8 mouse cellular contexts compared by ENCODE assay signal in the genomic region with DNA sequence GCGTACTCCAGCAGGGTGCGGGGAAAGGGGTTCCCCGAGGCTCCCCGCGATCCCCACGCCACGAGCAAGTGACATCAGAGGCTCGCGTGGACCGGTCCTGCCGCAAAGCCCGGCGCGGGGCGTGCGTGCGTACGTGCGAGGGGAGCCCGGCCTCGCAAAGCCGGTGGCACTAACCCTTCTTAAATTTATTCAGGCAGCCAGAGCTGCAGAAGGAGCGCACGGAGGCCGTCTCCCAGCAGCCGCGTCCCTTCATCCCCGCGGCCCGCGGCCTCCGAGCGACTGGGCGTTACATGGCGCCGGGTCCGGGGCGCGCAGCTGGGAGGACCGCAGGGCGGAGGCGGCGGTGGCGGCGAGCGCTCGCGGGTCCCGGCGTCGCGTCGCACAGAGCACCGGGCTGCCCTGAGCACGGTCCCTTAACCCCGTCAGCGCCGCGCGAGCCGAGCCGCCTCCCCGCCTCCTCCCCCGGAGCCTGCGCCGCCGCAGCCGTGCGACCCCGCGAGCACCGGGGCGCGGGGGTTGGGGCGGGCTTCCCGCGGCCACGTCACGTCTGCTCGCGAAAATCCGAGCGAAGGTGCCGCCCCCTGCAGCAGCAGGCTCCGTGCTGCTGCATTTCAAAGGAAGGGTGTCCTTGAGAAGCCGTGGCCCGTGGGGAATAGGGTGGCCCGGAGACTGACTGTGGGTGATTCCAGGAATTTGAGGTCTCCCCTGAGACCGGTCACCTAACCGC.
DNase-seq lines count a peak whose midpoint lies in the region; ATAC-seq lines count a peak whose summit lies in the region.

No protein-coding gene starts in this region.

- H3K4me1 ChIP-seq in limb, embryonic 13.5 days = peaks cover 12% of the 10 kb centered on the region

- H3K4me2 ChIP-seq in limb, embryonic 13.5 days (replicated peaks) = peak overlapping the region; percentile 96

- H3K27ac ChIP-seq in limb, embryonic 13.5 days = no peak overlapping the region

- ATAC-seq in granulocyte monocyte progenitor cell, adult 5-6 weeks (replicated peaks; ENCODE audit: poor library complexity, severe bottlenecking) = peak; percentile 17; the same call in 1 of the 2 replicates
- peak; percentile 59; the same call in 1 of the 2 replicates for ATAC-seq in limb, embryonic 13.5 days (ENCODE audit: low FRiP score, low read depth)

- H3K4me3 ChIP-seq in limb, embryonic 13.5 days = peak overlapping the region; percentile 65

- no peaks in the 10 kb centered on the region for H3K9me3 ChIP-seq in limb, embryonic 13.5 days

- H3K9ac ChIP-seq in limb, embryonic 13.5 days = peak overlapping the region; percentile 74

- under 1% methylated on average over 89 of the region's 90 CpGs for WGBS in limb, embryonic 13.5 days

- H3K36me3 ChIP-seq in limb, embryonic 13.5 days = no peaks in the 10 kb centered on the region

- DNase-seq in adrenal gland, adult (ENCODE audit: inconsistent age in 2 of 2, low spot score in 1 of 2) = peak; percentile 43 to 68
- DNase-seq in adrenal gland, postnatal 4 days (ENCODE audit: low spot score in 2 of 2) = no peak
- peak; percentile 9 for DNase-seq in ovary, postnatal 36 days (ENCODE audit: low spot score)
- DNase-seq in ovary, postnatal 14 days (ENCODE audit: low spot score) = no peak
- peak; percentile 63 for DNase-seq in retina, postnatal 1 day
- DNase-seq in lung, postnatal 36 days = no peak

- peaks cover 54% of the 10 kb centered on the region for H3K27me3 ChIP-seq in limb, embryonic 13.5 days

Comparison
In these comparisons a context has a peak if more than half of its experiments do, and no peak if none do; other contexts are left out.
1. DNase-seq: peak in adrenal gland, adult (2 of 2), ovary, postnatal 36 days (single experiment) and retina, postnatal 1 day (single experiment); none in adrenal gland, postnatal 4 days (0 of 2), ovary, postnatal 14 days (single experiment) and lung, postnatal 36 days (single experiment).